Mouse (Mus musculus) midbrain, embryonic 14.5 days (tissue): ENCODE measurements around the gene Tyw5. TPM values are rescaled to one million over a fixed set of nuclear protein-coding genes. Genes with fewer than 3 reads are reported as not detected.

Experiments used
- ATAC-seq: fragments of 200-750 bp; cut with Nextera tagmentation; 2 replicates; pipeline ENCODE4 v1.8.0; 2017; ENCODE audit warnings: moderate number of reproducible peaks, moderate library complexity; ENCODE audit not compliant: low FRiP score, low TSS enrichment
- DNase-seq: peaks from one replicate; pipeline ENCODE4 v3.0.0-alpha.2; 2015
- H3K27ac ChIP-seq: fragments of 300-500 bp; sonication (generic); replicated peaks from 2 replicates; pipeline ENCODE4 v1.5.1; 2014; ENCODE audit warnings: mild to moderate bottlenecking, low read depth, low read length, moderate library complexity
- H3K27me3 ChIP-seq: fragments of 300-500 bp; sonication (generic); 2 replicates; pipeline ENCODE4 v1.6.1; 2014; ENCODE audit warnings: low read length, control low read depth, mixed read lengths; ENCODE audit not compliant: control insufficient read depth, insufficient read depth
- H3K36me3 ChIP-seq: fragments of 300-500 bp; sonication (generic); 2 replicates; pipeline ENCODE4 v1.6.1; 2014; ENCODE audit warnings: low read length, control low read depth; ENCODE audit not compliant: control insufficient read depth, insufficient read depth
- H3K4me1 ChIP-seq: fragments of 300-500 bp; sonication (generic); 2 replicates; pipeline ENCODE4 v1.6.1; 2014; ENCODE audit warnings: mild to moderate bottlenecking, antibody characterized with exemption, low read length, control low read depth; ENCODE audit not compliant: control insufficient read depth, insufficient read depth
- H3K4me2 ChIP-seq: fragments of 300-500 bp; sonication (generic); 2 replicates; pipeline ENCODE4 v1.6.1; 2014; ENCODE audit warnings: mild to moderate bottlenecking, low read length, moderate library complexity
- H3K4me3 ChIP-seq: fragments of 300-500 bp; sonication (generic); replicated peaks from 2 replicates; pipeline ENCODE4 v1.5.1; 2014; ENCODE audit warnings: low read depth, low read length
- H3K9ac ChIP-seq: fragments of 300-500 bp; sonication (generic); replicated peaks from 2 replicates; pipeline ENCODE4 v1.6.1; 2014; ENCODE audit warnings: mild to moderate bottlenecking, low read length, moderate library complexity
- H3K9me3 ChIP-seq: fragments of 300-500 bp; sonication (generic); 2 replicates; pipeline ENCODE4 v1.6.1; 2016; ENCODE audit warnings: low read length, control low read depth, mixed read lengths; ENCODE audit not compliant: control insufficient read depth
- WGBS: fragments of 180-500 bp; shearing (Covaris S2); extraction: QIAGEN DNeasy Blood & Tissue Kit; methylation state at CpG from one replicate; pipeline ENCODE4 v1.1.7; 2014; 5-methylcytosine and 5-hydroxymethylcytosine counted together
- polyA plus RNA-seq: library from polyadenylated mRNA; unstranded; fragments of >200 nt; fragmentation: Nextera tagmentation; extraction: Ambion mirVana; gene quantifications from 2 replicates; pipeline ENCODE4 v1.2.1, GENCODE M21; 2014

Gene Tyw5
- polyA plus RNA-seq, 1 experiment from 2014 or later: 23.8 TPM

DNA sequence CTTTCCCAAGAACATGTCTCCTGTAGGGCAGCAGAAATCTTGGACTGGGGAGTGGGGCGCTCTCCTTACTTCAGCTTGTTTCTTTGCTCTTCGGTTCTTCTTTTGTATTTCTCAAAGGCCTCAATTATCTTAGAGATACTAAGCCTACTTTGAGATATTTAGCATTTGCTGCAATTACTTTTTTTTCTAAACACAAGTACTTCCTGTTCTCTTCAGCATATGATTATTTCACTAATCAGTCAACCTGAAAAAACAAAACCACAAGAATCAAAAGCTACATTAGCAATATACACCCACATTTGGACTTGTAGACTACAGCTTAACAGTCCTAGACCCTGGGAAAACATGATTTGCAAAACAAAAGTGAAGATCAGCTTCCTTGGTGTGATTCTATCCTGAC is 31.6 kb downstream of the Tyw5 start:
- H3K9me3 ChIP-seq: no peaks in the 10 kb centered on the region
- H3K4me2 ChIP-seq: no peak overlapping the region
- no peak overlapping the region for H3K9ac ChIP-seq
- H3K27me3 ChIP-seq: no peaks in the 10 kb centered on the region
- H3K4me1 ChIP-seq: peaks cover 8% of the 10 kb centered on the region; the same call in 1 of the 2 replicates
- no peaks in the 10 kb centered on the region for H3K36me3 ChIP-seq
- WGBS: 95% methylated on average over 2 of the region's 2 CpGs
- no peak overlapping the region for H3K4me3 ChIP-seq
- DNase-seq (no peak), ATAC-seq (no peak)
- H3K27ac ChIP-seq: no peak overlapping the region

DNA sequence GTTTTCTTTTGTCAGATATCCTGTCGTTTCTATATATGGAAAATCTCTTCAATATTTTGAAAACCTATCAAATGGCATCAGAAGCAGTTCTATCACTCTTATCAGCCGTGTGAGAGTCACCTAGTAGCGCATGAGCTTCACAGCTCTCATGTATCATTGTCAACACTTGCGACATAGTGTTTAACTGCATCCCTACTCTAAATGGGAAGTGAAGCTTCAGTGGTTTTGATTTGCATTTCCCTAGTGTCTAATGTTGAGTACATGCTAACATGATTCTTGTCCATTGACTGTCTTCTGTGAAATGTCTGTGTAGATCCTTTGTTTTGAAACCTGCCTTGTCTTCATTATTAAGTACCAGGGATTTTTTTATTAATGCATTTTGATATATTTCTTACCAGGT is 36.5 kb downstream of the Tyw5 start:
- Histone ChIP-seq H3K4me2 (no peak overlapping the region), H3K36me3 (no peaks in the 10 kb centered on the region), H3K27ac (no peak overlapping the region), H3K4me3 (no peak overlapping the region), H3K27me3 (no peaks in the 10 kb centered on the region), H3K9ac (no peak overlapping the region), H3K4me1 (no peaks in the 10 kb centered on the region), H3K9me3 (no peaks in the 10 kb centered on the region)
- ATAC-seq: no peak
- WGBS: 81% methylated on average over 4 of the region's 4 CpGs
- no peak for DNase-seq

DNA sequence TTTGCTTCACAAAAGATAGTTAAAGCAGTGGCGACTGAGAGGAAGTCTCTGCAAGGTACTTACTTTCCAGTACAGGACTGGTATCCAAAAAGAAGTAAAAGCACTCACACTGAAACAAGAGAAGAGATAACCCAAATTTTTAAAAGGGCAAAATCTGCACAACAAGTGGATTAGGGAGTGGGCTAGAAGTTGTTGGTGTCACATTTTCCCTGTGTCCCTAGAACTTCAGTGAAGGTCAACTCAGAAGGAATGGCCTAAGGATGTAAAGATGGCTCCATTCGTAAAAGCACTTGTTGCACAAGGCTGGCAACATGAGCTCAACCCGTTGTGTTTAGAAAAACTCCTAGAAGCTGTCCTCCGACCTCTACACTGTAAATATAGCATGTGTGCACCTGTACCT is 37.8 kb downstream of the Tyw5 start:
- 87% methylated on average over 4 of the region's 4 CpGs for WGBS
- DNase-seq (no peak), ATAC-seq (no peak)

DNA sequence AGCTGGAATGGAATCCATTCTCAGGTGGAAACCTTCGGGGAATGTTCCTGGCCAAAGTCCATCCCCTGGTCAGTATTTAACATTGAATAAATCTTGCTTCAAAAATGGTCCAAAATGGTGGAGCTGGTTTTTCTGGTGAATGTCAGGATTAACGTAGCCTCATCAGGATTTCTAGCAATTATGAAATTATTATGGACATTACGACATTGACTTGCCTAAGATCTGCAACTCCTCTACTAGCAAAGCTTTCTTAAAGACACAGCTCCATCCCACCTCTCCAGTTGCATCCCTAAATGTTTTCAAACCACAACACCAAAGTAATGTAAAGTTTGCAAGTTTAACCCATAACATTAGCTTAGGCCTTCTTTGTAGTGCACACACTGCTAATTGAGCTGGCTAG is 39.5 kb downstream of the Tyw5 start:
- no peaks in the 10 kb centered on the region for H3K27me3 ChIP-seq
- no peak overlapping the region for H3K4me3 ChIP-seq
- H3K27ac ChIP-seq: no peak overlapping the region
- no peak for ATAC-seq
- no peak overlapping the region for H3K4me2 ChIP-seq
- H3K9me3 ChIP-seq: no peaks in the 10 kb centered on the region
- no peaks in the 10 kb centered on the region for H3K4me1 ChIP-seq
- H3K36me3 ChIP-seq: no peaks in the 10 kb centered on the region
- no peak overlapping the region for H3K9ac ChIP-seq
- WGBS: 86% methylated on average over 3 of the region's 3 CpGs
- no peak for DNase-seq

More for the DNA sequence above, 37.8 kb downstream of the Tyw5 start:
- Histone ChIP-seq H3K4me2 (no peak overlapping the region), H3K9ac (no peak overlapping the region), H3K4me1 (no peaks in the 10 kb centered on the region), H3K9me3 (no peaks in the 10 kb centered on the region), H3K27me3 (no peaks in the 10 kb centered on the region), H3K36me3 (no peaks in the 10 kb centered on the region), H3K4me3 (no peak overlapping the region), H3K27ac (no peak overlapping the region)

DNA sequence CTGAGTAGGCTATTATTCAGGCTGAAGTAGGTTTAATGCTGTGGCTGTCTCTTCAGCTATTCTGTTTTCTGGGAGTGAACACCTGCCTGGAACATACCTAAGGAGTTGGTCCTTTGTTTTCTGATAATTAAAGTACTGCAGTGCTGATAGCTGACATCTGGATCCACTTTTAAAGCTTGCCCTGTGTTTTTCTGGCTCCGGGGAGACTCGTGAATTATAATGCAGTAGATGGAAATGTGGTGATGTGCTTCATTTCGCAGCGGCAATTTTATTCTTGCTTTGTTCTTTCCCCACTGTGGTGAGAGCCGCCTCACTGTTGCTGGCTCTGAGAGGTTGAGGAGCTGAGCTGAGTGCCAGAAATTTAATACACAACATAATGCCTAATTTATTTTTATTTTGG is 48.4 kb downstream of the Tyw5 start:
- no peak overlapping the region for H3K4me2 ChIP-seq
- no peaks in the 10 kb centered on the region for H3K4me1 ChIP-seq
- no peak overlapping the region for H3K4me3 ChIP-seq
- H3K27me3 ChIP-seq: no peaks in the 10 kb centered on the region
- no peaks in the 10 kb centered on the region for H3K36me3 ChIP-seq
- 74% methylated on average over 5 of the region's 5 CpGs for WGBS
- DNase-seq: peak; percentile 15
- no peak overlapping the region for H3K9ac ChIP-seq
- no peaks in the 10 kb centered on the region for H3K9me3 ChIP-seq
- no peak for ATAC-seq
- no peak overlapping the region for H3K27ac ChIP-seq

DNA sequence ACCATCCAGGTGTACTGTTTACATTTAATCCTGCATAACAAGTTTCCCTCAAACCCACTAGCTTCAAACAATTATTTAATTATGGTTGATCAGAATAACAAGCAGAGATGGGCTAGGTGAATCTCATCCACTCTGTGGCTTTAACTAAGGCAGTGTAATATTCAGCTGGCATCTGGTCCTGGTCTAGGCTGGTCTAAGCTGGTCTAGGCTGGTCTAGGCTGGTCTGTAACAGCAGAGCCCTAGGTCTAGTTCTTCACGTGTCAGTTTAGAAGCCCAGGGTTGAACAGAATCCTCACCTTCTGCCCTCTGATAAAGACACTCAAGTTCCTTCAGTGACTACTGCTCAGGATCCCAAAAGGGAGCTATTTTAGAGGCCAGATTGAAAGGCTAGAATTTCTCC is 55.0 kb downstream of the Tyw5 start:
- ATAC-seq (no peak), DNase-seq (no peak)
- Histone ChIP-seq H3K4me2 (no peak overlapping the region), H3K9ac (no peak overlapping the region), H3K9me3 (no peaks in the 10 kb centered on the region), H3K4me3 (no peak overlapping the region), H3K4me1 (no peaks in the 10 kb centered on the region), H3K27me3 (no peaks in the 10 kb centered on the region), H3K36me3 (no peaks in the 10 kb centered on the region), H3K27ac (no peak overlapping the region)
- WGBS: 76% methylated on average over 1 of the region's 1 CpGs

DNA sequence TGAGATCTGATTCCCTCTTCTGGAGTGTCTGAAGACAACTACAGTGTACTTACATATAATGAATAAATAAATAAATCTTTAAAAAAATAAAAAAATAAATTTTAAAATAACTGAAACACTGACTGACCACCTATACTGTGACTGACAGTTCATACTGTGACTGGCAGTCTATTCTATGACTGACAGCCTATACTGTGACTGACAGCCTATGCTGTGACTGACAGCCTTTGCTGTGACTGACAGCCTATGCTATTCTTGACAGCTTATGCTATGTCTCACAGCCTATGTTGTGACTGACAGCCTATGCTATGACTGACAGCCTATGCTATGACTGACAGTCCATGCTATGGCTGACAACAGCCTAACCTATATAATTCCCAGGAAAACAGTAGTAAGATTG is 59.4 kb downstream of the Tyw5 start:
- Histone ChIP-seq H3K9ac (no peak overlapping the region), H3K4me2 (no peak overlapping the region), H3K4me1 (no peaks in the 10 kb centered on the region), H3K4me3 (no peak overlapping the region), H3K27me3 (no peaks in the 10 kb centered on the region), H3K27ac (no peak overlapping the region), H3K36me3 (no peaks in the 10 kb centered on the region), H3K9me3 (no peaks in the 10 kb centered on the region)
- ATAC-seq (no peak), DNase-seq (no peak)

DNA sequence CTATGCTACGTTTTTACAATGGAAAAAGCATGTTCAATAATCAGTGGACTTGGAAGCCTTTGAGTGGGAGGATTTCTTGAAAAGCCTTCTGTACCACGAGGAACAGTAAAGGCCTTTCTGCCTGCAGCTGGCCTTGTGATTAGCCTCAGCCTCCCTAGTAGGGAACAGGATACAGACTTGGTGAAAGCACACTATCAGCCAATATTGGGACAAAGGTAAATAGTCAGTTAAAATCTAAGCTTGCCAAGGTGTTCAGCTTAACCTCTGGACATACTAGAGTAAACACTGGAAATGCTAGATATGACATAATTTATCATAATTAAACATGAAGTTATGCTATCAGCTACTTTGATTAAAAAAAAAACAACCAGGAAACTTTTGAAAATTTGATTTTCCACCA is 65.7 kb downstream of the Tyw5 start:
- Histone ChIP-seq H3K4me2 (no peak overlapping the region), H3K36me3 (no peaks in the 10 kb centered on the region), H3K27me3 (no peaks in the 10 kb centered on the region), H3K9me3 (no peaks in the 10 kb centered on the region), H3K27ac (no peak overlapping the region), H3K4me3 (no peak overlapping the region), H3K4me1 (no peaks in the 10 kb centered on the region), H3K9ac (no peak overlapping the region)
- ATAC-seq (no peak), DNase-seq (peak; percentile 14)
- WGBS: 5% methylated on average over 2 of the region's 2 CpGs

DNA sequence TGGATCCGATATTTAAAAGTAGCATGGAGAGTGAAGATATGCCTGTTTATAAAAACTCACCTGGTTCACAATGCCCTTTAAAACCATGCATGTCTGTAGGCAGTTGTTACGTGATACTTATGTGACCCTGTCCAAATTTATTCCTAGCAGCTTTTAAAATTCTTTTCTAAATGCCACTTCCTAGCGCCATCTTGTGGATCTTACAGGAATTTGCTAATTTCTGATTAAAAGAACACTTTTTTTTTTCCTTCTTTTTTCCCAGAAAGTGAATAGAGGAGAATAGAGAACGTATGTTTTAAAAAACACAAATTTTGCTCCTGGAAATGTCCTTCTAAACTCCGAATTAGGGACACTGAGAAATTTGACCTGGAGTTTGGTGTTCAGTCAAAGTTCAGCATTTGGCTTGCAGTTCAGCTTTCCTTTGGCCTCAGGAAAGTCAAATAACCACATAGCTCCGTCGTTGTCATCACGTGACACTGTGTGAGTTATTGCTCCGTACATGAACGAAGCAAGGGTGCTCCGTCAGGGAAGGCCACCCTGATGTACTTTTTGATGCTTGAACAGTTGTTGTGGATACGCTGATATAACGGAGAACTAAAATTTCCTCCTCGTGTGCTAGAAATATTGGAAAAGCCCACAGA is 67.6 kb downstream of the Tyw5 start:
- WGBS: 62% methylated on average over 14 of the region's 14 CpGs
- peak; percentile 80 for DNase-seq
- no peak overlapping the region for H3K27ac ChIP-seq
- no peaks in the 10 kb centered on the region for H3K9me3 ChIP-seq
- H3K27me3 ChIP-seq: no peaks in the 10 kb centered on the region
- no peak overlapping the region for H3K9ac ChIP-seq
- no peak overlapping the region for H3K4me2 ChIP-seq
- ATAC-seq: no peak
- H3K4me3 ChIP-seq: no peak overlapping the region
- no peaks in the 10 kb centered on the region for H3K36me3 ChIP-seq
- no peaks in the 10 kb centered on the region for H3K4me1 ChIP-seq
